23 mouse cellular contexts compared by ENCODE assay signal in the genomic region with DNA sequence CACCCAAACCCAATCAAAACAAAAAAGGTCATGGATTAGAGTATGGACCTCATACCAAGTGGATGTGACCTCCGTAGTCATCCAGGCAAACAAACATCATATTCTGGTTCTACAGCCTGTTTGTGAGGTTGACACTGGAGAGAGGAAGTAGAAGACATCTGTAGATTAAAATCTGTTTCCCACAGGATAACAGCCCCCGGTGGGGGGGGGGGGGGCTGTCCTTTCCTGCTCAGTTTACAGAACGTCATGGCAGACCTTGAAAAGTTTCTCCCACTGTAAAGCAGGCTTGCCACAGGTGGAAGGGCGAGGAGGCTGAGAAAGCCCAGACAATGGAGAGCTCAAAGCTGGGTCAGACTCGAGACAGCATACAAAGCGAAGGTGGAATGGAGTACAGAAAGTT.
DNase-seq lines count a peak whose midpoint lies in the region; ATAC-seq and TF ChIP-seq lines count a peak whose summit lies in the region.
"Had no signal": no experiment of that assay in that cellular context is flagged by ENCODE, and none has a peak within 500 bp of the region (broad histone marks: within the 10 kb centered on the region; RNA-seq: fewer than 3 reads in every experiment).

No protein-coding gene starts in this region.

- no peak for TF ChIP-seq EP300 in stomach, postnatal 0 days (optimal IDR thresholded peaks at IDR 0.05)

- H3K4me2 ChIP-seq in embryonic facial prominence, embryonic 12.5 days (replicated peaks) = no peak overlapping the region
- H3K4me2 ChIP-seq in kidney, embryonic 15.5 days = no peak overlapping the region
- H3K4me2 ChIP-seq in stomach, postnatal 0 days (replicated peaks; ENCODE audit: low read depth) = no peak overlapping the region
- H3K4me2 ChIP-seq: forebrain, embryonic 12.5 days; heart, embryonic 13.5 days; liver, embryonic 11.5 days had no signal

- no peak overlapping the region for H3K9ac ChIP-seq in embryonic facial prominence, embryonic 12.5 days
- H3K9ac ChIP-seq in kidney, embryonic 15.5 days = no peak overlapping the region
- H3K9ac ChIP-seq in stomach, postnatal 0 days (ENCODE audit: low read length) = no peak overlapping the region
- H3K9ac ChIP-seq: forebrain, embryonic 12.5 days; heart, embryonic 13.5 days had no signal

- no peaks in the 10 kb centered on the region for H3K36me3 ChIP-seq in embryonic facial prominence, embryonic 12.5 days
- no peaks in the 10 kb centered on the region for H3K36me3 ChIP-seq in embryonic facial prominence, embryonic 10.5 days (replicated peaks)
- no peaks in the 10 kb centered on the region for H3K36me3 ChIP-seq in kidney, embryonic 15.5 days
- H3K36me3 ChIP-seq in stomach, postnatal 0 days (ENCODE audit: control insufficient read depth, insufficient read depth, low read length) = no peaks in the 10 kb centered on the region
- H3K36me3 ChIP-seq: forebrain, embryonic 12.5 days; heart, embryonic 13.5 days; midbrain, embryonic 10.5 days had no signal

- no peak overlapping the region for H3K4me3 ChIP-seq in embryonic facial prominence, embryonic 12.5 days
- no peak overlapping the region for H3K4me3 ChIP-seq in embryonic facial prominence, embryonic 10.5 days
- no peak overlapping the region for H3K4me3 ChIP-seq in kidney, embryonic 15.5 days (replicated peaks)
- no peak overlapping the region for H3K4me3 ChIP-seq in stomach, postnatal 0 days (ENCODE audit: low read depth, low read length)
- H3K4me3 ChIP-seq: forebrain, embryonic 12.5 days; heart, embryonic 13.5 days; left cerebral cortex, adult 2 months; midbrain, embryonic 10.5 days had no signal

- no peak for DNase-seq in embryonic facial prominence, embryonic 10.5 days (ENCODE audit: low spot score)
- DNase-seq in kidney, adult 9 months = no peak
- peak; percentile 27 for DNase-seq in lung, postnatal 36 days
- no peak for DNase-seq in lung, postnatal 10 days
- no peak for DNase-seq in stomach, postnatal 0 days (ENCODE audit: low spot score)
- no peak for DNase-seq in cerebellum, postnatal 36 days
- DNase-seq: adrenal gland, postnatal 10 days; cerebellum, adult 9-11 months; heart, adult 11 months; heart, postnatal 36 days; kidney, postnatal 36 days; left cerebral cortex, postnatal 4 days; thymus, adult 18-20 months had no signal

- peaks cover 11% of the 10 kb centered on the region; the same call in 1 of the 2 replicates for H3K4me1 ChIP-seq in embryonic facial prominence, embryonic 12.5 days
- peaks cover 18% of the 10 kb centered on the region for H3K4me1 ChIP-seq in embryonic facial prominence, embryonic 10.5 days
- H3K4me1 ChIP-seq in kidney, embryonic 15.5 days = peaks cover 57% of the 10 kb centered on the region
- no peaks in the 10 kb centered on the region; the same call in 1 of the 2 replicates for H3K4me1 ChIP-seq in stomach, postnatal 0 days (replicated peaks; ENCODE audit: control insufficient read depth, insufficient read depth)

- H3K9me3 ChIP-seq in embryonic facial prominence, embryonic 12.5 days = no peaks in the 10 kb centered on the region
- no peaks in the 10 kb centered on the region for H3K9me3 ChIP-seq in embryonic facial prominence, embryonic 10.5 days
- no peaks in the 10 kb centered on the region for H3K9me3 ChIP-seq in kidney, embryonic 15.5 days (replicated peaks)
- no peaks in the 10 kb centered on the region for H3K9me3 ChIP-seq in stomach, postnatal 0 days (ENCODE audit: control insufficient read depth, low read length)
- H3K9me3 ChIP-seq: forebrain, embryonic 12.5 days; heart, embryonic 13.5 days; midbrain, embryonic 10.5 days had no signal

- WGBS in embryonic facial prominence, embryonic 12.5 days = 72% methylated on average over 6 of the region's 6 CpGs
- 79% methylated on average over 6 of the region's 6 CpGs for WGBS in embryonic facial prominence, embryonic 10.5 days
- WGBS in kidney, embryonic 15.5 days = 70% methylated on average over 6 of the region's 6 CpGs
- WGBS in stomach, postnatal 0 days = 65% methylated on average over 6 of the region's 6 CpGs

- no peak for TF ChIP-seq CTCF in stomach, postnatal 0 days (IDR thresholded peaks at IDR 0.05; ENCODE audit: low read depth)

- H3K27ac ChIP-seq in embryonic facial prominence, embryonic 12.5 days = 0 out of 2 replicates have a peak overlapping the region, but pooled peaks have one; percentile 17
- H3K27ac ChIP-seq in embryonic facial prominence, embryonic 10.5 days (replicated peaks) = no peak overlapping the region
- H3K27ac ChIP-seq in kidney, embryonic 15.5 days = peak overlapping the region; percentile 96; the same call in 1 of the 2 replicates
- peak overlapping the region; percentile 86 for H3K27ac ChIP-seq in stomach, postnatal 0 days (replicated peaks)
- H3K27ac ChIP-seq: forebrain, embryonic 12.5 days; heart, embryonic 13.5 days; left cerebral cortex, adult 2 months; macrophage; midbrain, embryonic 10.5 days had no signal

- no peaks in the 10 kb centered on the region for H3K27me3 ChIP-seq in embryonic facial prominence, embryonic 12.5 days
- no peaks in the 10 kb centered on the region for H3K27me3 ChIP-seq in embryonic facial prominence, embryonic 10.5 days (replicated peaks; ENCODE audit: low read depth, poor library complexity, severe bottlenecking)
- no peaks in the 10 kb centered on the region for H3K27me3 ChIP-seq in kidney, embryonic 15.5 days
- no peaks in the 10 kb centered on the region for H3K27me3 ChIP-seq in stomach, postnatal 0 days (ENCODE audit: control insufficient read depth, insufficient read depth, low read length)
- H3K27me3 ChIP-seq: forebrain, embryonic 12.5 days; heart, embryonic 13.5 days; Patski had no signal

- ATAC-seq in embryonic facial prominence, embryonic 12.5 days (ENCODE audit: insufficient number of reproducible peaks, insufficient read depth, low FRiP score, low TSS enrichment) = no peak
- ATAC-seq in kidney, embryonic 15.5 days (replicated peaks; ENCODE audit: low FRiP score) = no peak
- no peak for ATAC-seq in stomach, postnatal 0 days (ENCODE audit: low FRiP score, low TSS enrichment)
- ATAC-seq: CD4-positive, CD25-positive, alpha-beta regulatory T cell, adult 4 months; Patski had no signal
